Mouse (Mus musculus) CD4-positive, CD25-positive, alpha-beta regulatory T cell, adult 2 months (primary cell): ENCODE results near the gene Ccdc9b.

ENCODE experiments used
- DNase-seq: peaks from one replicate; pipeline ENCODE4 v3.0.0-alpha.2; 2012; ENCODE audit warnings: low read depth, low spot score

Ccdc9b gene

DNA sequence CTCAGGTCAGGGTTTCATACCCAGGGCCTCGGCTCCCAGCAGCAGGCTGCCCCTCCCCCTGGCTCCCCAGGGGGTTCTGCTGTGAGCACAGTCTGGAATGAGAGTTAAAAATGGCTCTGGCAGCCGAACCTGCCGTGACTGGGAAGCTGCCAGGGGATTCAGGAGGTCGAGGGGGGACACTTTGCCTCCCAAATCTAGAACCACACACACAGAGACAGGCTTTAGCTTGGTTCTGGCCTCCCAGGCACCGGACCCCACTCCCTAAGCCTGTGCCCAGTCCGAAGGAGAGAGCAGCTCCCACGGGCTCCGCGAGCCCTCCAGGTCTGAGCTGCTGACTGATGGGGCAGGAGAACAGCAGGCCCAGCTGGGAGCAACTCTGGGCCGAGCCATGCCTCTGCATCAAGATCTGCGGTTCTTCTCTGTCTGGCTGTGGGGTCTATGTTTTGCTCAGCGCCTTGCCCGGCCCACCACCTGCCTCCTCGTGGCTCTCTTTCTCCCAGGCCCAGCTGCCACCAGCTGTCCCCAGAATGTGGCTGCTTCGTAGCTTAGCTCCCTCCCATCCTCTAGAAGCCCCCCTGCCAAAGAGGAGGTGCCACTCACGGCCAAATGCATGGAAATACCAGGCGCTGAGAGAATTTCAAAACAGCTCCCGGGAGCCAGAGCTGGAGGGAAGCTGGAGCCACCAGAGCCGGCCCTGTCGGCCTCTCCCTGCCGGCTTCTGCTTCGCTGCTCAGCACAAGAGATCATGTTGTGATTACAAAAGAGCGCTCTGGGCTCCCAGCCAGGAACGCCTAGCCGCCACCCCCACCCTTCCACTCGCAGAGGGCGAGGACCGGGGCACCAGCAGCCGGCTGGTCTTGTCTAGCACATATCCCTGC is at the start of gene Ccdc9b:
Gene Ccdc9b (minus strand): TSS at position 756 of the 878 bp plus-strand sequence.
- DNase-seq = peak; percentile 69

GRCm38 (mm10) chr2:118810861-118811260 is 48.4 kb upstream of the Ccdc9b start:
- DNase-seq = no peak

GRCm38 (mm10) chr2:118806860-118807259 is 44.4 kb upstream of the Ccdc9b start:
- no peak for DNase-seq

GRCm38 (mm10) chr2:118805756-118806155 is 43.3 kb upstream of the Ccdc9b start:
- no peak for DNase-seq

DNA sequence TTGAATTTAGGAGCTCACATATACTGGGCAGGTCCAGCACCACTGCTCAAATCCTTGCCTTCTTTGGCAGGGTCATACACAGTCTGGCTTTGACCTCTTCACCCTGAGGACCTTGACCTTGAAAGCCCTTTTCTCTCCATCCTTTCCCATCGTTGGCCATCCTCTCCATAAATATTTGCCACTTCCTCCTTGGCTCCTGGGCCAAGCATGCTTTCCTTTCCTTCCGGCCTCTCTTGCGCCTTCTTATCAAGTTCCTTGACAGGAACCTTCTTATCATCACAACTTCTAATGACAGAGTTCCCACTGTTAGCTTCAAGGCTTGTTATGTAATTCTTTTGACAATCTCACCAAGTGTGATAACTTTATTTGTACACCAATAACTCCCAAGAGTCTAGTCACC is 42.7 kb upstream of the Ccdc9b start:
- DNase-seq = no peak

DNA sequence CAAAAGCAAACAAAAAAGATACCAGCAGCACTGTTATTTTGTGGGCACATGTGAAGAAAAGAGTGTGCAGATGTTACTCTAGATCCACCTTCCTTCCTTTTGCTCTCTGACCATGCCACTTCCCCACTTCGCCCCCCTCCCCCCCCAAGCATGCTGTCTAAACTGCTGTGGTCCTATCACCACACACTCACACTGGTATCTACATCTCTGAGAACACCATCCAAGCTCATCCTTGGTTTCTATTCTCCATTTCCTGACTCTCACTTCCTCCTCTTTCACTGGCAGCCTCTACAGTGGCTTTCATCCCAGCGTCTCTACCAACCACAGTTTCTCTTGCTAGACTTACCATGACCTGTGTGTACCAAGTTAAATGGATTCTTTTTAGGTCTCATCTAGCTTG is 42.0 kb upstream of the Ccdc9b start:
- DNase-seq = no peak

DNA sequence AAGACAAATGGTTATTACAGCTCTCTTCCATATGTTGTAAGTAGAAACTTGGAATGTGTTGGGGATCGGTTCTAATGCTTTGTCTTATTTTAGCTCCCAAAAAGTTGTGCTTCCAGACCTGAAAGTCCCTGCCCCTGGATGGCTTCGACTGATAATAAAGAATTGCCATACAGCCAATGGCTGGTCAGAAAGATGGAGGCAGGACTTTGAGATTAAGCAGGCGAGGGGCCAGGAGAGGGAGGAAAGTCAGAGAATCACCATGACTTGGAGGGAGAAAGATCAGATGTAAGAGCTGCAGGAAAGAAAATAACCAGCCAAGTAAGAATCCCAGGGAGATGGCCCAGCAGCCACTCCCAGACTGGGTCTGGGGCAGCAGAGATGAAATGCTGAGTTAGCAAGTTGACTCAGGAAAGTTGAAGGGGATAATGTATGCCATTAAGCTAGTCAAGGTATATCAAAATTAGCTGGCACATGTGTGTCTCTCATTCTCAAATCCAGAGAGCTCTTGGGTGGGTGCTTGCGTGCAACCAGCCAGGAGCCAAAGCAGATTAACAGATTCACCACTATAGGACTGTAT is 40.2 kb upstream of the Ccdc9b start:
- no peak for DNase-seq

GRCm38 (mm10) chr2:118793636-118794035 is 31.2 kb upstream of the Ccdc9b start:
- no peak for DNase-seq

GRCm38 (mm10) chr2:118792259-118792613 is 29.8 kb upstream of the Ccdc9b start:
- DNase-seq = no peak

DNA sequence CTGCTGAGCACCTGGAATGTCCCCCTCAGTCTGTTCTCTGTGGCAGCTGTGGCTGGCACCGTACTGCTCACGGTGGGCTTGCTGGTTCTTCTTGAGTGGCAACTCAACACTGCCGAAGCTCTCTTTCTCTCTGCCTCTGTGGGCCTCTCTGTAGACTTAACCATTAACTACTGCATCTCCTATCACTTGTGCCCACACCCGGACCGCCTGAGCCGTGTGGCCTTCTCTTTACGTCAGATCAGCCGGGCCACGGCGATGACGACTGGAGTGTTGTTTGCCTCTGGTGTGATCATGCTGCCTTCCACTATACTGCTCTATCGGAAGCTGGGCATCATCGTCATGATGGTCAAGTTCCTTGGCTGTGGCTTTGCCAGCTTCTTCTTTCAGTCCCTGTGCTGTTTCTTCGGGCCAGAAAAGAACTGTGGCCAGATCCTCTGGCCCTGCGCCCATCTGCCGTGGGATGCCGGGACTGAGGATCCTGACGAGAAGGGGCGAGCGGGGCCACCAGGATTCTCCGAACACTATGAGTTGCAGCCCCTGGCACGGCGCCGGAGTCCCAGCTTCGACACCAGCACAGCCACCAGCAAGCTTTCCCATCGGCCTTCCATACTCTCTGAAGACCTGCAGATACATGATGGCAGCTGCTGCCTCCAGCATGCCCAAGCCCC is 29.3 kb upstream of the Ccdc9b start:
- DNase-seq = no peak

DNA sequence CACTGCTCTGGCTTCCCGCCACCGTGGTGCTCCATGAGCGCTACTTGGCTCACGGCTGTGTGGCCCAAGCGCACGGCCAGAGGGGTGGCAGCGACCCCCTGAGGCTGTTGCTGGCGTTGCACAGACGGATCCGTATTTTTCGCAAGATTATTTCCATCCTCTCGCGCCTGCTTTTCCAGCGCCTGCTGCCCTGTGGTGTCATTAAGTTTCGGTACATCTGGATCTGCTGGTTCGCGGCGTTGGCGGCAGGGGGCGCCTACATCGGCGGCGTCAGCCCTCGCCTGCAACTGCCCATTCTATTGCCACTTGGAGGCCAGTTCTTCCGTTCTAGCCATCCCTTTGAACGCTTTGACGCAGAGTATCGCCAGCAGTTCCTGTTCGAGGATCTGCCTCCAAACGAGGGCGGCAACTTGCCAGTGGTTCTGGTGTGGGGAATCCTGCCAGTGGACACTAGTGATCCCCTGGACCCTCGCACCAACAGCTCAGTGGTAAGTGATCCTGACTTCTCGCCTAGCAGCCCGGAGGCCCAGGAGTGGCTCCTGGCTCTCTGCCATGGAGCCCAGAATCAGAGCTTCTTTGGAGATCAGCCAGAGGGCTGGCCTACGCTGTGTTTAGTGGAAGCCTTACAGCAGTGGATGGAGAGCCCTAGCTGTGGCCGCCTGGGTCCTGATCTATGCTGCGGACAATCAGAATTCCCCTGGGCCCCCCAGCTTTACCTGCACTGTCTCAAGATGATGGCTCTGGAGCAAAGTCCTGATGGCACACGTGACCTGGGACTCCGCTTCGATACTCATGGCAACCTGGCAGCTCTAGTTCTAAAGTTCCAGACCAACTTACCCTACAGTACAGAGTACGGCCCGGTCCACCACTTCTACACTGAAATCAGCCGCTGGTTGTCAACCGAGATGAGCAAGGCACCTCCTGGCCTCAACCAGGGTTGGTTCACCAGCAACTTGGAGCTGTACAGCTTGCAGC is 28.4 kb upstream of the Ccdc9b start:
- DNase-seq = peak; percentile 45

GRCm38 (mm10) chr2:118790221-118790550 is 27.7 kb upstream of the Ccdc9b start:
- no peak for DNase-seq

- DNase-seq = no peak
These were observed 27.0 kb upstream of the Ccdc9b start for GRCm38 (mm10) chr2:118789501-118789900.

DNA sequence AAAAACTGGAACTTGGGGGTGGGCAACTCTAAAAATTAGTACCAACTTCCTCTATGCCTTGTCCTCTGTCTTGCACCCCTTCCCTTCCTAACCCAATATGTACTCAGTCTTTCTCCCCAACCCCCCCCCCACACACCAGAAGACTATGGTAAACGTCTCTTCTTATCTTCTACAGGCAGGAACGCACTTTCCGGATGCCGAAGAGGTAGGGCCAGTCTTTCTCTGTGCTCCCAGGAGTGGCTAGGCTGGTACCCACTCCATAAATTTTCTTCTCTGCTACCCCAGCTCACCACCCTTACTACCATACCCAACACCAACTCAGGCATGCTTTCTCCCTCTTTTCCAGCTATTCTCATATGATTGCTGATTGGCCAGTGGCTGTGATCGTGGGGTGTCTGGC is 24.1 kb upstream of the Ccdc9b start:
- no peak for DNase-seq

DNA sequence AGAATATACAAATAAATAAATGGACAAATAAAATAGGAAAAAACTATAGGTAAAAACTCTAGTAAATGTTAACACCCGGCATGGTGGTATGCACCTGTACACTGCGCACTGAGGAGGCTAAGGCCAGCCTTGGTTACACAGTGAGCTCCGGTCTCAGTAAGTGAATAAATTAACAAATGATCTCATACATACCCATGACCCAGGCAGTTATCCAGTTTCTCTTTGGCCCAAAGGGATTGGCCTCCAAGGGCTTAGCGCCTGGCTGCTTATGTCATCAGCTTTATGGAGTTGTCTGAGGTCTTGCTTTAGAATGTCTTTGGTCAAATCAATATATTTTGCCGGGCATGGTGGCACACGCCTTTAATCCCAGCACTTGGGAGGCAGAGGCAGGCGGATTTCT is 21.2 kb upstream of the Ccdc9b start:
- DNase-seq = no peak

DNA sequence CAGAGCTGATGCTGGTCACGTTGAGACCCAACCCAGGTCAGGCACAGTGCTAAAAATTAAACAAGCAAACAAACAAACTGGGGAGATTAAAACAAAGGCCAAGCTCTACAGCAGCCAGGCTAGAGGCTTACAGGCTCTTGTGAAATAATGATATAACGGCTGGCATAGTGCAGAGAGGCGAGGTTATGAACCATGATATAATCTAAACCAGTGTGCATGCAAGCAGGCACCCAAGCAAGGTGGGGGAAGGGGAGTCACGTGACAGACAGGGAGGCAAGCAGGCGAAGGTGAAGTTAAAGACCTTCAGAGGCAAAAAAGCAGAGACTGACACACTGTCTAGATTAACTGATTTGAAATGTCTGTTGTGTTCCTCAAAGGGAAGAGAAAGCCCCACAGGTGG is 20.6 kb upstream of the Ccdc9b start:
- DNase-seq = no peak

GRCm38 (mm10) chr2:118782303-118782702 is 19.8 kb upstream of the Ccdc9b start:
- DNase-seq = no peak

GRCm38 (mm10) chr2:118781115-118781514 is 18.7 kb upstream of the Ccdc9b start:
- no peak for DNase-seq

GRCm38 (mm10) chr2:118779504-118780480 is 17.3 kb upstream of the Ccdc9b start, which contains the start of gene Disp2:
TSS of gene Disp2 (plus strand) at chr2:118779719.
- peak; percentile 74 for DNase-seq

GRCm38 (mm10) chr2:118779065-118779464 is 16.6 kb upstream of the Ccdc9b start:
- DNase-seq = no peak
